Mouse (Mus musculus) CD4-positive helper T cell, adult 2 months (primary cell): ENCODE data around the gene Zmym3.
A peak's percentile ranks its signal among the peaks of the same experiment; 100 is the strongest.

ENCODE experiments used
- DNase-seq: peaks from one replicate; pipeline ENCODE4 v3.0.0-alpha.2; 2012; ENCODE audit warnings: low read depth, missing footprints, low spot score

Gene Zmym3

GRCm38 (mm10) chrX:101420700-101421095 lies at the start of gene Zmym3:
Gene Zmym3 (minus strand): TSS chrX:101420849.
- no peak for DNase-seq

DNA sequence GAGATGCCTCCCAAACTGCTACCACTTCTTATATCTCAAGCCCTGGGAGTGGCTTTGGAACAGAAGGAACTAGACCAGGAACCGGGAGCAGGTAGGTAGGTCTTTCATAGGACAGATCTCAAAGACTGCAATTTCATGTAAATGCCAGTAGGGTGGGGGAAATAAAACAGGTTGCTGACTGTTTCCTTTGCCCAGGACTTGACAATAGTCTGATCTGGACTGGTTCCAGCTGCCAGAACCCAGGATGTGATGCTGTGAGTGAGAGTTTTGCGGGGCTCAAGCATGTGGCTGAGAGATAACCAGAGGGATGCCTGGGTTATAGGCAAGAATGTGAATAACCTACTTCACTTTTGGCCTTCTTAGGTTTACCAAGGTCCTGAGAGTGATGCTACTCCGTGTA lies 30.9 kb upstream of the Zmym3 start:
- DNase-seq = no peak

DNA sequence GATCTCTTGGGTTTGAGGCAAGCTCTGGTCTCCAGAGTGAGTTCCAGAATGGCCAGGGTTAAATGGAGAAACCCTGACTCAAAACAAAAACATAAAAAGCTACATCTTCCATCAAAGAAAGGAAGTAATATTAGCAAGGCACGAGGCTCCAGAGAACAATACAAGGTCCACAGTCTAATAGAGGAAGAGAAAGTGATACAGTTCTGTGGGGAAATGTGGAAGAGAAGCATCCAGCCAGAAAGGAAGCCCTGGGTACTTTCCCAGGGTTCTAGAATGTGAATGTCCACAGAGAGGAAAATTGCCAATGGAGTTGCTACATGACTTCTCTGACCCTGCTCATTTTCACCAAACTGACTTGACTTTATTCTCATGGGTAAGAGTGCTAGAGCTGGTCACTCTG lies 30.5 kb upstream of the Zmym3 start:
- no peak for DNase-seq

DNA sequence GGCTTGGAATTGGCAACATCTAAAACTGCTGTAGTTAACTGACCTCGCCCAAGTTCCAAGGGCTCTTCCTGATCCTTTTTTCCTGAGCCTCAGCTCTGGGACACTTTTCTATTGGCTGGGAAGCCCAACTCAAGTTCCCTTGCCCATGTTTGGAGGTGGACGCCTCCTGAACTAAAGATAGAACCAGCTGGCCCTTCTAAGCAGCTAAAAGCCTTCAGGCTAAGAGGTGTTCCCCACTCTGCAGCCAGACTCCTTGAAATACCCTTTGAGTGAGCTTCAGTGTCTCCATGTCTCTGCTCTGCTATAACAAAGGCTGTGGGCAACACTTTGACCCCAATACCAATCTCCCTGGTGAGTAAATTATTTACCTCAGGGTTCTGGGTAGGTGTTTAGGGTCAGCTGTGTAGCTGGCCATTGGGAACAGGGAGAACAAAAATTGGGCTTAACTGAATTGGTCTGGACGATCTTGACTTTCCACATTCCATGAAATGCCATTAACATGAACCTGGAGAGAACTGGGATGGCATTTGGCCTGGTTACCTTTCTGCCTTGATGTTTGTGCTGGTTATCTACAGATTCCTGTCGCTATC lies 28.3 kb upstream of the Zmym3 start, which contains the start of gene Itgb1bp2:
TSS of gene Itgb1bp2 (plus strand) at position 203 of the 590 bp plus-strand sequence.
- no peak for DNase-seq

DNA sequence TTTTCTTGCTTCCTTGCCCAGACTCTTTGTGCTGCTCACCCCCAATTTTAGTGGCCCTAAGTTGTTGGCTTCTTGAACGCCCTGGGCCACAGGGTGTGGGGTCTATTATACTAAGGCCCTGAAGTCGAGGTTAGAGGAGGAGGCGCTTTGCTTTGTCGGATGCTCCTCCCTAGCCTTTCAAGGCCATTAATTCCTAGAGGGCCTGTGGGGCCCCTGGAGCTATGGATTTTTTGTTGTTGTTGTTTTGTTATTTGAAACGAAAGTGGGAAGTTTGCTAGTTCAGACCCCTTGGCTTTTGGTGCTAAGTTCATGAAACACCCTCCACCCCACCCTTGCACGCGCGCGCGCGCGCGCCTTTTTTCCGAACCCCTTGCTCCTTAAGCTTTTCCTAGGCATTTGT lies 9.3 kb upstream of the Zmym3 start:
- no peak for DNase-seq

DNA sequence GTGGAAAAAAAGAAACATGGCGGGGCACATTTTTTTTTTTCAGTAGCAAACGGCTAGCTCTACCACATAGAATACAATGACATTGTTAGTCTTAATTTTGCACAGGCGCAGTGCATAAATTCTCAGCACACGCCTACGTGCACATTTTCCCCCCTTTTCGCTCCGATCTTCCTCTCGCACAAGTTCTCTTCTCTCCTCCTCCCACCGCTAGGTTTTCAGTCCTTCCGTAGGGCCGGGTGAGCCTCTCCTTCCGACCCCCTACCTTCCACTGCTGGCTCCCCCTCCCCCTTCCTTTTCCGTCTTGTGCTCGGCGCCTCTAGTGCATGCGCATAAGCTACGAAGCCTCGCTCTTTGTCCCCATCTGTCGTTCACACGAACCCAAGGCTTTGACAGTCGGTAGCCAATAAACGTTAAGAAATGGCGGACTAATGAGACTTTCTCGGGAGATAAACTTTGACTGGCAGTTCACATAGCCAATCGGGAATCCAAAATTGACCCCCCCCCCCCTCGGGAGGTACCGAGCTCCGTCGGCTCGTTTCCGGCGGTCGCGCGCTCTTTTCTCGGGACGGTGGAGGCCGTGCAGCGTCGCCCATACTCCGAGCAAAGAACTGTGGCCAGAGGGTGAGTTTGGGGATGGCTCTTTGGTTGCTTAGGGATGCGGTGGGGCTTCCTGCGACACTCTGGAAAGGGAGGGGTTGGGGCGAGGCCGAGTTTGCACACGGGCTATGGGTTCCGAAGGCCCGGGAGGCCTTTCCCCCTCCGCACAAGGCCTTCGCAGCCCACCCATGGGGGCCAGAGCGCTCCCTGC lies 8.7 kb upstream of the Zmym3 start, which contains the start of gene Nono:
TSS of gene Nono (plus strand) at position 177 of the 808 bp plus-strand sequence.
- peak; percentile 97 for DNase-seq

GRCm38 (mm10) chrX:101428785-101429141 lies 8.1 kb upstream of the Zmym3 start:
- DNase-seq = no peak

DNA sequence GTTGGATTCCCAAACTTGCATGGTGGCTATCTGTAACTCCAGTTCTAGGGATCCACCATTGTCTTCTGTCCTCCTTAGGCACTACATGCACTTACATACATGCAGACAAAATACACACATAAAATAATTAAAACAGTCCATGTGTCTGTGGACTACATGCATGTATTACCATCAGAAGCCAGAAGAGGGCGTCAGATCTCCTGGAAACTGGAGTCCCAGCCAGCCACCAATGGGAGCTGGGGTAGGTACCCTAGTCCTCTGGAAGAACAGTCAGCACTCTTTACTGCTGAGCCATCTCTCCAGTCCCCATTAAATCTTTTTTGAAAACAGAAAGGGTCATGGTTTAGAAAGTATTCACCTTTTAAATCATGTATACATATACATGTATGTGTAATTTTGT lies 7.1 kb upstream of the Zmym3 start:
- peak; percentile 45 for DNase-seq

DNA sequence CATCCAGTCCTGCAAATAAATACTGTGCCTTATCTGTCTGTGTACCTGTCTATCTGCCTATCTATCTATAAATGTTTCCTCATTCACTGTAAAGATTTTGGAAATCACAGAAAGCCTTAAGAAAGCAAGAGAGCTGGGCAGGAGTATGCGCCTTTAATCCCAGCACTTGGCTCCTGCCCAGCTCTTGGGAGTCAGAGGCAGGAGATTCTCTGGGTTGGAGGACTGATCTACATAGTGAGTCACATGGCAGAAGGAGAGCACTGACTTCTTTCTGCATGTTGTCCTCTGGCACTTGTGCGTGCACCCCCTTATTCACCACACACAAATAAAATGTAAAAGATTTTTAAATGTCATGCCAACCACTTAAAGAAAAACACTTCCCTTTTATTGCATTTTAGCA lies 2.8 kb upstream of the Zmym3 start:
- no peak for DNase-seq

DNA sequence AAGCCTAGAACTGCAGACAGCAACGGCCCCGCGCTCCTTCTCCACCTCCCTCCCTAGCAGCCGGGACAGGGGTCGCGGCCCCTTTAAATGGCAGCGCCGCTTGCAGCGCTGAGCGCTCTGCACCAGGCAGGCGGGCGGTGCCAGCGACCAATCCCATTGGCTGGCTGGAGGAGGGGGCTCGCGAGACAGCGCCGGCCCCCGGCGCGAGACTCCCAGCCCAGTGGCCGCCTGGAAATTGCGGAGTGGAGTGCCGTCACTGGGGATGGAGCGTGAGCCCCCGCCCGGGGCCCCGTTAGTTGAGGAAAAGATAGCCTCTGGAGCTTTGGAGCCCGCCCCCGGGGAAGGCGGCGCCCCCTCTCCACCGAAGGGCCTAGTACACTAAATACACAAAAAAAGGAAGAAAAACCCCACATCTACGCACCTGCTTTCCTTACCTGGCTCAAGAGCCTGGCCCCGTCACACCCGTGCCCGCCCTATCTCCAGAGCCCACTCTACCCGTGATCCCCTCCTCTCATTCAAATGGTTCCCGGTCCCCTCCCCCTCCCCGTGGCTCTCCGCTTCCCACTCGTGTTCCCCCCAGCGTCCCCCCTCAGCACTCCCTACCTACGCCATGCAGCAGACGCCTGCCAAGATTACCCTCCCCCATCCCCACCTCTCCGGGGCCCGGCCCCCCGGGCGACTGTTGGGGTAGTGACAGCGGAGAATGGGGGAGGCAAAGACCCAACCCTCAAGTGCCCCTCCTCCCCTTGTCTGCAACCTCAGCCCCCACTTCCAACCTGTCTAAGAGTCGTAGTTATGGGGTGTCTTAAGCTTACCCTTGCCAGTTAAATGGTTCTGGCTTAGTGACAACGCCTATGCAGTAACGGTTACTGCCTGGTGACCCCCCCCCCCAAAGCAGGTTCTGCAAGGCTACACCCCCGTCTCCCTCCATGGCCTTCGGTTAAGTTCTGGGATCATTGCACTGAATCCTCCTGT lies 637 bp downstream of the Zmym3 start:
- DNase-seq = peak; percentile 89

DNA sequence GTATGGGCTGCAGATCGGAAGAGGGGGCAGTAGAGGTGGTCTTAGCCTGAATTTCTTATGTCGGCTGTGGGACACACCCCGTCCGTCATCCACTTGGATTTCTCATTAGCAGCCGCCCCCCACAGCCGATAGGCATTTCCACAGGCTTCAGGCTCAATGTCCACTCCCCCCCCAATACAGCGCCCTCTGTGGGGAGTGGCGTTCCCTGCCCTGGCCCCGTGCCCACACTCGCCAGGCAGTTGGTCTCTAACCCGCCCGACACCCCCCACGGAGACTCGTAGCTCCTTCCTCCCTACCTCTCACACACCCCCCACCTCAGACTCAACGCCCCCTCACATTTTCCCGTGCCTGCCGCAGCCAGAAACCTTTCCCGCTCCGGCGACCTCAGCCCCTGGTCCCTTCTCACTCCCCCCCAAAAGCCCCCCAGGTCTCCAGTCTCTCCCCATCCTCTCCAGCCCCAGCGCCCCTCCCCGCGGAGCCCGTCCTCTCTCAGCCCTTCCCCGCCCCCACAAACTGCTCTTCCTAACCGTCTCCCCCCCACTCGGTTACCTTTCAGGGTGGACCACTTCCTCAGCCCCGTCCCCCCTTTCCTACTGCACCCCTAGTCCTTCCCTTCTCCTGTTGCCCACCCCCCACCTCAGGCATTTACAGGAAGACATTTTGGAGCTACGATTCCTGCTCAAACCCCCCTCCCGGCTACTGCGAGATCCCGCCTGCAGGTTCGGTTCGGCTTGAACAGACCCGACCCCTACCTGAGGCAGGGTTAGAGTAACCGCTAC lies 1.5 kb downstream of the Zmym3 start:
- peak; percentile 32 for DNase-seq

DNA sequence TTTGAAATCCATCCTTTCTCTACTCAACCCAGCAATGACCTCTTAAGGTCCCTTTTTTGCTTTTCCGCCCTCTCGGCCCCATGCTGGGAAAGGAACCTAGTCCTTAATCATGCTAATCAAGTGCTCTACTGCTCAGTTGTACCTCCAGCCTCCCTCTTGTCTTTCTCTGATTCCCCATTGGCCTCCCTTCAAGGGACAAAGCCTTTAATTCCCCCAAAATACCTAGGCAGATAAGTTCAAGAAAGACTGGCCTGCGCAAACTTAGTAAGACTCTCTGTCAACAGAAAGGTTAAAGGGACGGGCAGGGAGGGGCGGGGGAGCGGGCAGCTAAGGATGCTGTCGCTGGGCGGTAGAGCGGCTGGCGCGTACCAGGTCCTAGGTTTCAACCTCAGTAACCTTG lies 24.2 kb downstream of the Zmym3 start:
- DNase-seq = no peak

GRCm38 (mm10) chrX:101394341-101394740 lies 26.3 kb downstream of the Zmym3 start:
- DNase-seq = no peak

GRCm38 (mm10) chrX:101388866-101389537 lies 31.6 kb downstream of the Zmym3 start:
- no peak for DNase-seq

DNA sequence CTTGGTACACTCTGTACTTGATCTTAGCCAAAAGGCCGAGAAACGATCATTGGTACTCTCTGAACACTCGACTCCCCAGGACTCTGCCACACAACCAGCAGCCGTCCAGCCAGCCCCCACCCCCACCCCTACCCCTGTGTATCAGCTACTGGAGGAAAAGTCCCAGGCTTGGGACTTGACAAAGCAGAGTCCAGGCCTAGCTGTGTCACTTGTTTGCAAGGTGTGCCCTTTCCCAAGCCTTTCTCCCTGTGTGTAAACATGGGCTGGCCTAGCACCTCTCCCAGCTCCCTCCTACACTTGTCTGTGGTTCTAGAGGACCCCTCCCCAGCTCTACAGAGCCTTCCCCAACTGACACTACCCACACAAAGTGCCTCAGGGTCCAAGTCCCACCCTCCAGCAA lies 34.4 kb downstream of the Zmym3 start:
- no peak for DNase-seq

DNA sequence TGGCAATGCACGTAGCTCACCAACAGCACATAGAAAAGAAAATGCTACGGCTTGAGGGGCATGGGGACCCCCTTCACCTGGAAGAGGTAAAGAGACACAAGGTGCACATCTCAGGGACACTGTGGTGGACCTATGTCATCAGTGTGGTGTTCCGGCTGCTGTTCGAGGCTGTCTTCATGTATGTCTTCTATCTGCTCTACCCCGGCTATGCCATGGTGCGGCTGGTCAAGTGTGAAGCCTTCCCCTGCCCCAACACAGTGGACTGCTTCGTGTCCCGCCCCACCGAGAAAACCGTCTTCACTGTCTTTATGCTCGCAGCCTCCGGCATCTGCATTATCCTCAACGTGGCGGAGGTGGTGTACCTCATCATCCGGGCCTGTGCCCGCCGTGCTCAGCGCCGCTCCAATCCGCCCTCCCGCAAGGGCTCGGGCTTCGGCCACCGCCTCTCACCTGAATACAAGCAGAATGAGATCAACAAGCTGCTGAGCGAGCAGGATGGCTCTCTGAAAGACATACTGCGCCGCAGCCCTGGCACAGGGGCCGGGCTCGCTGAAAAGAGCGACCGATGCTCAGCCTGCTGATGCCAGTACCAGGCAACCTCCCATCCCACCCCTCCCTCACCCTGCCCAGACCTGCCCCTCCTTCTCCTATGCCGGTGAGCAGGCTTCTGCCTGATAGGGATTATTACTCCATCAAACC lies 36.1 kb downstream of the Zmym3 start:
- no peak for DNase-seq

DNA sequence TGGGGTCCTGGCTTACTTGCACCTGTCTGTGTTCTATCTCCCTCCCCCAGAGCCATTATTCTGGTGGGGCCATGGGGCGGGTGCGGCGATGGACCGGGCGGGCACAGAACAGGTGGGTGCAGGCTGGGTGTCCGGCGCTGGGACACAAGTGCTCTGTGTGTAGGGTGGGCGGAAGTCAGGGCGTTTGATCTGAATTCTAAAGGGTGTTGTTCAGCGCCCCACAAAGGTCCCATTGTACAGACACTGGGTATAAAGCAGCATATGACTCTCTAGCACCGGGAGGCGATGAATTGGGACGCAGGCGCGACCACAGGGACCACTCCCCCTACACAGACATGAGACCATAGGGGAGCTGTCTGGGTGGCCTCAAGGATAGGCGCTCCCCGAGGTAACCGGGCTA lies 37.2 kb downstream of the Zmym3 start:
- DNase-seq = no peak

- DNase-seq = no peak
Observed at GRCm38 (mm10) chrX:101379744-101380143, 40.9 kb downstream of the Zmym3 start.

- no peak for DNase-seq
Observed at GRCm38 (mm10) chrX:101377076-101377475, 43.6 kb downstream of the Zmym3 start.
